Mouse (Mus musculus): Measurements from ENCODE around the gene Pdzd2. TPM values are rescaled to one million over a fixed set of nuclear protein-coding genes. Genes with fewer than 3 reads are reported as not detected.

Pdzd2 gene
- 38.1 and 39.8 TPM in 2 replicates for polyA plus RNA-seq (2015; fragmentation: Nextera tagmentation; extraction: Ambion mirVana)

- peaks cover 20% of the 10 kb centered on the region for H3K27me3 ChIP-seq
- H3K9me3 ChIP-seq = no peaks in the 10 kb centered on the region
- under 1% methylated on average over 82 of the region's 83 CpGs for WGBS
- peak within 1 kb of the TSS; percentile 29; the same call in 1 of the 2 replicates for H3K27ac ChIP-seq
- peak within 1 kb of the TSS; percentile 35; the same call in 1 of the 2 replicates for H3K9ac ChIP-seq
- peak within 1 kb of the TSS; percentile 61 for H3K4me3 ChIP-seq
- ATAC-seq (ENCODE audit: insufficient number of reproducible peaks, low FRiP score, low TSS enrichment, low read depth) = peak; percentile 95
- H3K4me2 ChIP-seq = peak within 1 kb of the TSS; percentile 84
- H3K36me3 ChIP-seq = no peaks in the 10 kb centered on the region
- peaks cover 22% of the 10 kb centered on the region for H3K4me1 ChIP-seq
Measured at GRCm38 (mm10) chr15:12739277-12740247, at the start of gene Pdzd2. Gene Pdzd2 (minus strand): TSS chr15:12739924.

- 28% methylated on average over 10 of the region's 10 CpGs for WGBS
- H3K27ac ChIP-seq = no peak overlapping the region
Measured at GRCm38 (mm10) chr15:12789406-12789867, 49.7 kb upstream of the Pdzd2 start.

DNA sequence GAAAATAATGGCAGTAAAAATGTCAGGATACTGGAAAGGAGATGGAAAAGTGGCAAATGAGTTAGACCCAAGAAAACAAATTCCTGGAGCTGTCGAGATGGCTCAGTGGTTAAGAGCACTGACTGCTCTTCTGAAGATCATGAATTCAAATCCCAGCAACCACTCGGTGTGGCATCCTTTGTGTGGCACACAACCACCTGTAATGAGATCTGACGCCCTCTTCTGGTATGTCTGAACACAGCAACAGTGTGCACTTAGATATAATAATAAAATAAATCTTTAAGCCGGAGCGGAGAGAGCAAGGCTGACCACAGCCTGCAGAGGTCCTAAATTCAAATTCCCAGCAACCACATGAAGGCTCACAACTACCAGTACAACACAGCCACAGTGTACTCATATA, 48.8 kb upstream of the Pdzd2 start:
- no peak for ATAC-seq (ENCODE audit: insufficient number of reproducible peaks, low FRiP score, low TSS enrichment, low read depth)
- no peak overlapping the region for H3K4me3 ChIP-seq
- no peak overlapping the region for H3K9ac ChIP-seq
- H3K4me1 ChIP-seq = peaks cover 4% of the 10 kb centered on the region; the same call in 1 of the 2 replicates
- no peak overlapping the region for H3K27ac ChIP-seq
- no peaks in the 10 kb centered on the region for H3K27me3 ChIP-seq
- H3K4me2 ChIP-seq = no peak overlapping the region
- no peaks in the 10 kb centered on the region for H3K36me3 ChIP-seq
- no peaks in the 10 kb centered on the region for H3K9me3 ChIP-seq
- 76% methylated on average over 5 of the region's 5 CpGs for WGBS

More at GRCm38 (mm10) chr15:12789406-12789867, 49.7 kb upstream of the Pdzd2 start:
- 0 out of 2 replicates have a peak overlapping the region, but pooled peaks have one; percentile 2 for H3K4me2 ChIP-seq
- no peaks in the 10 kb centered on the region for H3K9me3 ChIP-seq
- no peaks in the 10 kb centered on the region for H3K27me3 ChIP-seq
- no peak overlapping the region for H3K4me3 ChIP-seq
- no peak overlapping the region for H3K9ac ChIP-seq
- ATAC-seq (ENCODE audit: insufficient number of reproducible peaks, low FRiP score, low TSS enrichment, low read depth) = no peak
- H3K36me3 ChIP-seq = no peaks in the 10 kb centered on the region
- peaks cover 4% of the 10 kb centered on the region; the same call in 1 of the 2 replicates for H3K4me1 ChIP-seq

DNA sequence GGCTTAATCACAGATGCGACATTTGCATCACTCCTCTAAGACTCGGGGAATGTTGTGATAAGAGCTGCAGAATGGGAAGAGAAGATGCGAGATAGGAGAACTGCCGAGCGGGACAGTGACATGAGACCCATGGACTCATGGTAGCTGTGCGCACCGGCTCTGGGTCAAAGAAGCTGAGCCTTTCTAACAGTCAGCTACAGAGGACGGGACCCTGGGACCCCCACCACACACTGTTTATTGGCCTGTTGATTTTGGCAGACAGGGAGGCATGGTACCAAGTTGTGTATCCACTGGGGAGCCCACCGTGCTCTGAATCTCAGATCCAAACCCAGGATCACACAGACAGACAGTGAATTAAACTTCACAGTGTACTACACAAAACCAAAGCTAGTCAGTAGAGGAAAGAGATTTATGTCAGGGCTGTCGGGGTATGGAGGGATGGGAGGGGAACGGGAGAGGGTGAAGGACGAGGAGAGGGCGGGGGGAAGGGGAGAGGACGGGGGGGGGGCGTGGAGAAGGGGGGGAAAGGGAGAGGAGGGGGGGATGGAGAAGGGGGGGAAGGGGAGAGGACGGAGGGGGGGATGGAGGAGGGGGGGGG, 42.1 kb upstream of the Pdzd2 start:
- no peak overlapping the region for H3K4me2 ChIP-seq
- no peaks in the 10 kb centered on the region for H3K36me3 ChIP-seq
- H3K27ac ChIP-seq = no peak overlapping the region
- H3K27me3 ChIP-seq = no peaks in the 10 kb centered on the region
- H3K4me1 ChIP-seq = no peaks in the 10 kb centered on the region
- H3K9ac ChIP-seq = no peak overlapping the region
- no peaks in the 10 kb centered on the region for H3K9me3 ChIP-seq
- WGBS = 59% methylated on average over 12 of the region's 16 CpGs
- H3K4me3 ChIP-seq = no peak overlapping the region
- ATAC-seq (ENCODE audit: insufficient number of reproducible peaks, low FRiP score, low TSS enrichment, low read depth) = no peak

DNA sequence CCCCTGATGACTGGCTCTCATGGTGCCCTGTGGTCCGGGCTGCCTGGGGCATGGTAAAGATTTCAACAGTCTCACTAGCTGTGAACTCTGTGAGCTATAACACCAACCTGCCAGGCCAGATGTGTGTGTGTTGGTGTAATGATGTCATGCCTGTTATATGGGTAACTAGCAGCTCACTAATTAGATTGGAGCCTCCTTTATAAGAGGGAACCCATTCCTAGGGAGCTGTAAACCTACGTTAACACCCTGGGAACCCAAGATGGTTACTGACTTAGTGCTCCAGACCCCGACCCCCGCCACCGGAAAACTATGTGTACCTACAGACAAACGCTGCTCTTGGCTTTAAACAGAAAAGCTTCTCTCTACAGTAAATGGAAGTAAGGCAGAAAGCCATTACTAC, 41.6 kb upstream of the Pdzd2 start:
- Histone ChIP-seq H3K27me3 (no peaks in the 10 kb centered on the region), H3K4me3 (no peak overlapping the region), H3K4me2 (no peak overlapping the region), H3K4me1 (no peaks in the 10 kb centered on the region), H3K9me3 (no peaks in the 10 kb centered on the region), H3K27ac (no peak overlapping the region), H3K36me3 (no peaks in the 10 kb centered on the region), H3K9ac (no peak overlapping the region)
- no peak for ATAC-seq (ENCODE audit: insufficient number of reproducible peaks, low FRiP score, low TSS enrichment, low read depth)
- WGBS = 36% methylated on average over 6 of the region's 6 CpGs

DNA sequence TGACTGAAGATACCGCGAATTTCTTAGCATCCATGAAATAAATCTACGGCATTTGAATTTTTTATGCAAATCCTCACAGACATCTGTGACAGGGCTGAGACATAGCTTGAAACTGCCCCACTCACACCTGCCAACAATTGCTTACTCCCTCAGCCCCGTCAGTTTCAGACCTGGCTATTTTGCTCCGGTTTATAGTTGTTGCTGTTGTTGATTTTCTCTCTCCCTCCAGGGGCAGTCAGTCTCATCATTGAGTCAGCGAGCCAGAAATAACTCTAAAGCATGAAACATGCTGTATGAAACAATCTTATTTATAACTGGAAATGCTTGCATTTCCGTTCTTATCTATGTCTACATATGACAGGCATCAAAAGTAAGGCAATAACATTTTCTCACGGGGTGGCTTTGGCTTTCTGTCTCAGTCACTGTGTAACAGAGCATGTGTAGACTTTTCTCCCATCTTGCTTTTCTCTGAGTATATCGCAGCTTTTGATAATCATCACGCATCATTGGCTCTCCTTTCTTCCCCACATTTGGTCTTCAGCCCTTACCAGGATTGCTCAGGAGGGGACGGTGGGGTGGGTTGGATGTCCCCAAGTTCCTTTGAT, 34.5 kb upstream of the Pdzd2 start:
- Histone ChIP-seq H3K9me3 (no peaks in the 10 kb centered on the region), H3K27me3 (no peaks in the 10 kb centered on the region), H3K4me2 (no peak overlapping the region), H3K27ac (no peak overlapping the region), H3K4me3 (no peak overlapping the region), H3K9ac (no peak overlapping the region), H3K36me3 (no peaks in the 10 kb centered on the region), H3K4me1 (no peaks in the 10 kb centered on the region)
- ATAC-seq (ENCODE audit: insufficient number of reproducible peaks, low FRiP score, low TSS enrichment, low read depth) = no peak
- WGBS = 69% methylated on average over 11 of the region's 11 CpGs

- Histone ChIP-seq H3K4me2 (no peak overlapping the region), H3K36me3 (no peaks in the 10 kb centered on the region), H3K9me3 (no peaks in the 10 kb centered on the region), H3K27me3 (no peaks in the 10 kb centered on the region), H3K4me3 (no peak overlapping the region), H3K27ac (no peak overlapping the region), H3K9ac (no peak overlapping the region), H3K4me1 (no peaks in the 10 kb centered on the region)
- WGBS = 43% methylated on average over 7 of the region's 7 CpGs
- no peak for ATAC-seq (ENCODE audit: insufficient number of reproducible peaks, low FRiP score, low TSS enrichment, low read depth)
Measured at GRCm38 (mm10) chr15:12770958-12771357, 31.2 kb upstream of the Pdzd2 start.

DNA sequence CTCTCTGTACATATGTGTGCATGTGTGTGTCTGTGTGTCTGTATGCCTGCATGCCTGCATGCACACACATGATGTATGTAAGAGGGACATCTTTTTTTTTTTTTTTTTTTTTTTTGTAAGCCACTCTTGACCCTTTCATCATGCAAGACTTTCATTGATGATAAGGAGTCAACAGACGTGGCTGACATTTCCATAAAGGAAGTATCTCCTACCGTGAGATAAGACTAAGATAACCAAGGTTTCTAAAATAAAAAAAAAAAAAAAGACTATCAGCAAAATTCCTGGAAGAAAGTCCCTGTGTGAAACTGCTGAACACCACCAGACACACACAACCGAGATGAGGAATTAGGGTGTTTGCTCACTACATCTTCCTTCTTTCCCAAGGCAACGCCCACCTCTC, 27.1 kb upstream of the Pdzd2 start:
- no peak overlapping the region for H3K9ac ChIP-seq
- no peaks in the 10 kb centered on the region for H3K36me3 ChIP-seq
- no peaks in the 10 kb centered on the region for H3K27me3 ChIP-seq
- peaks cover 11% of the 10 kb centered on the region; the same call in 1 of the 2 replicates for H3K4me1 ChIP-seq
- 72% methylated on average over 4 of the region's 4 CpGs for WGBS
- ATAC-seq (ENCODE audit: insufficient number of reproducible peaks, low FRiP score, low TSS enrichment, low read depth) = no peak
- H3K4me3 ChIP-seq = no peak overlapping the region
- H3K9me3 ChIP-seq = no peaks in the 10 kb centered on the region
- no peak overlapping the region for H3K4me2 ChIP-seq
- no peak overlapping the region for H3K27ac ChIP-seq

DNA sequence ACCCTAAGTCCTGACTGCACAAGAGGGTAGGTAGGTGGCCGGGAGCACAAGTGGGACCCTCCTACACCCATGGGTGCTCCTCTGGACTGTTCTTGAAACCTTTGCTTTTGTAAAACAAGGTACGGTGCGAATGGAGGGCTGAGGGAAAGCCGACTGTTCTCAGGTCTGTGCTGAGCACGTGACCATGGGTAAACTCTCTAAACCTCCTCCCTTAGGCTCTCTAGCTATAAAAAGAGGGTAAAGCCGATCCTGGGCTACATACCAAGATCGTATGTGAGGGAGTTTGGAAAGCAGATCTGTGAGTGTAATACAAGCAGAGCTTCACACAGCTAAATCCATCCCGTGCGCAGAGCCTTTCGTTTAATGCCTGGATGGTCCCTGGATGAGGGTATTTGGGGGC, 23.4 kb upstream of the Pdzd2 start:
- no peaks in the 10 kb centered on the region for H3K9me3 ChIP-seq
- H3K9ac ChIP-seq = no peak overlapping the region
- ATAC-seq (ENCODE audit: insufficient number of reproducible peaks, low FRiP score, low TSS enrichment, low read depth) = no peak
- H3K36me3 ChIP-seq = no peaks in the 10 kb centered on the region
- H3K4me1 ChIP-seq = peaks cover 11% of the 10 kb centered on the region; the same call in 1 of the 2 replicates
- WGBS = 37% methylated on average over 10 of the region's 10 CpGs
- no peaks in the 10 kb centered on the region for H3K27me3 ChIP-seq
- H3K4me2 ChIP-seq = no peak overlapping the region
- H3K4me3 ChIP-seq = no peak overlapping the region
- H3K27ac ChIP-seq = no peak overlapping the region

DNA sequence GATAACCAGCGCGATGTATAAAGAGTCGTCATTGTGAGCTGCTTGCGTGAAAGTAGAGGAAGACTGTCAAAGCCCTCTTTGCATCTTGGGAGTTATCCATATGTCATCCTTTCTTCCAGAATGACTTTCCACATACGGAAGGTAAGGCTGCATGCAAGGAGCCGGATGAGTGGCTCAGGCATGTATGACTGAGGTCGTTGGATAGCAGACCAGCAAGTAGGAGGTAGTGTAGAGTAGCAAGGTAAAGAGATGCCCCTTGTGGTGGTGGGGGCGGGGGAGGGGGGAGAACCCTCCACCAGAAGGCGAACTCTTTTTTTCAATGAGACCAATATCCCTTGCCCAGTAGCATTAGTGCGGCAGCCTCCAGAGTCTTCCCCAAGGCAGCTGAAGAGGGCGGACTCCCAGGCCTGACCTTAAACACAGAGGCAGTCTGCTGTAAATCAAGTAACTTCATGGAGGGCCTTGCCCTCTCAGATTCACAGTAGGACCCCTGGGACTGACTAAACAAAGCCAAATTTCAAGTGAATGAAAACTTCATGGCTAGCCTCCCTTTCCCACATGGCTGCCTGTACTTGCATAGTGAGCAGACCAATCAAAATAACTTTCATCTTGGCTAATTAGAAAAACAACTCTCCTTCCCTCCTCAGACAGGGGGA, 22.7 kb upstream of the Pdzd2 start:
- WGBS = 71% methylated on average over 11 of the region's 11 CpGs
- ATAC-seq (ENCODE audit: insufficient number of reproducible peaks, low FRiP score, low TSS enrichment, low read depth) = no peak
- Histone ChIP-seq H3K9me3 (no peaks in the 10 kb centered on the region), H3K27ac (no peak overlapping the region), H3K36me3 (no peaks in the 10 kb centered on the region), H3K4me2 (no peak overlapping the region), H3K4me1 (peaks cover 11% of the 10 kb centered on the region; the same call in 1 of the 2 replicates), H3K27me3 (no peaks in the 10 kb centered on the region), H3K4me3 (no peak overlapping the region), H3K9ac (no peak overlapping the region)

GRCm38 (mm10) chr15:12760747-12761146, 21.0 kb upstream of the Pdzd2 start:
- Histone ChIP-seq H3K27me3 (no peaks in the 10 kb centered on the region), H3K27ac (no peak overlapping the region), H3K36me3 (no peaks in the 10 kb centered on the region), H3K9ac (no peak overlapping the region), H3K4me2 (no peak overlapping the region), H3K4me3 (no peak overlapping the region), H3K9me3 (no peaks in the 10 kb centered on the region), H3K4me1 (peaks cover 11% of the 10 kb centered on the region; the same call in 1 of the 2 replicates)
- WGBS = 74% methylated on average over 6 of the region's 6 CpGs
- no peak for ATAC-seq (ENCODE audit: insufficient number of reproducible peaks, low FRiP score, low TSS enrichment, low read depth)

Measured in limb, embryonic 15.5 days (tissue).